Mouse (Mus musculus) heart, adult 2 months (tissue): ENCODE data around the gene Fam3a.

ENCODE experiments used
- CTCF ChIP-seq: fragments of 200-600 bp; IDR thresholded peaks from 2 replicates; pipeline ENCODE4 v1.8.1; 2022; ENCODE audit warnings: antibody characterized with exemption, mild to moderate bottlenecking, moderate library complexity
- EP300 ChIP-seq: fragments of 200-500 bp; IDR thresholded peaks from 2 replicates; pipeline ENCODE4 v1.6.1; 2011; ENCODE audit warnings: low read depth, low read length, control low read depth; ENCODE audit not compliant: insufficient read depth

GRCm38 (mm10) chrX:74429290-74429821 lies 36.3 kb upstream of the Fam3a start:
- no peak for TF ChIP-seq EP300
- TF ChIP-seq CTCF, result no peak
